Mouse (Mus musculus): Measurements from ENCODE around the gene Zfp143.

- TF ChIP-seq POLR2A (IDR thresholded peaks at IDR 0.05; ENCODE audit: insufficient read depth, low read length) = peak; percentile 47
- TF ChIP-seq CTCF (IDR thresholded peaks at IDR 0.05; ENCODE audit: low read depth, low read length) = no peak
- TF ChIP-seq EP300 (IDR thresholded peaks at IDR 0.05; ENCODE audit: insufficient read depth, low read depth, low read length) = 0 out of 2 replicates have a peak, but pooled peaks have one; percentile 8
Observed at GRCm38 (mm10) chr7:110061752-110062273, 796 bp downstream of the Zfp143 start.

Data from ES-Bruce4 (cell line).